In genomic region chr5:41844820-41845557, GRCm38 (mm10) we compare ENCODE assay signal across 8 mouse cellular contexts. TPM values are rescaled to one million over a fixed set of nuclear protein-coding genes. Genes with fewer than 3 reads are reported as not detected.
DNase-seq lines count a peak whose midpoint lies in the region; ATAC-seq and TF ChIP-seq lines count a peak whose summit lies in the region.

No protein-coding gene starts in this region.

- H3K4me1 ChIP-seq in heart, embryonic 15.5 days (replicated peaks): peaks cover 15% of the 10 kb centered on the region
- H3K4me1 ChIP-seq in kidney, postnatal 0 days (replicated peaks; ENCODE audit: insufficient read depth, low read length): 0 out of 2 replicates have a peak, but pooled peaks cover 5% of the 10 kb centered on the region

- H3K27me3 ChIP-seq in heart, embryonic 15.5 days: no peaks in the 10 kb centered on the region
- no peaks in the 10 kb centered on the region for H3K27me3 ChIP-seq in kidney, postnatal 0 days (ENCODE audit: insufficient read depth, low read length)

- TF ChIP-seq CTCF in kidney, postnatal 0 days (IDR thresholded peaks at IDR 0.05; ENCODE audit: low read depth): no peak

- H3K36me3 ChIP-seq in heart, embryonic 15.5 days: no peaks in the 10 kb centered on the region
- no peaks in the 10 kb centered on the region for H3K36me3 ChIP-seq in kidney, postnatal 0 days (ENCODE audit: insufficient read depth, low read length)

- peak overlapping the region; percentile 38; the same call in 1 of the 2 replicates for H3K9ac ChIP-seq in heart, embryonic 15.5 days
- peak overlapping the region; percentile 24; the same call in 1 of the 2 replicates for H3K9ac ChIP-seq in kidney, postnatal 0 days (ENCODE audit: low read depth, low read length)

- ATAC-seq in heart, embryonic 15.5 days (replicated peaks; ENCODE audit: insufficient number of reproducible peaks, insufficient read depth, low FRiP score, low read depth): peak; percentile 40
- ATAC-seq in kidney, postnatal 0 days (replicated peaks; ENCODE audit: low FRiP score, low read depth): peak; percentile 44

- peak; percentile 11 to 28 for DNase-seq in CD8-positive naive resting alpha-beta T cell, adult 2 months (ENCODE audit: low read depth in 2 of 2, low spot score in 2 of 2)
- peak; percentile 46 for DNase-seq in T-cell, adult 2 months (ENCODE audit: low spot score)
- peak; percentile 41 for DNase-seq in embryo, embryonic 11 days
- DNase-seq in kidney, postnatal 0 days (ENCODE audit: low spot score): peak; percentile 4
- DNase-seq in lung, postnatal 36 days: peak; percentile 54
- DNase-seq in spleen, postnatal 36 days (ENCODE audit: low spot score in 2 of 2): peak; percentile 25 to 39
- no peak for DNase-seq in right cerebral cortex, postnatal 36 days (ENCODE audit: low spot score in 2 of 2)

- H3K4me3 ChIP-seq in heart, embryonic 15.5 days: peak overlapping the region; percentile 91
- H3K4me3 ChIP-seq in kidney, postnatal 0 days (replicated peaks; ENCODE audit: low read depth, low read length): peak overlapping the region; percentile 97

- no peak overlapping the region for H3K27ac ChIP-seq in heart, embryonic 15.5 days
- H3K27ac ChIP-seq in kidney, postnatal 0 days: no peak overlapping the region

- peak overlapping the region; percentile 66 for H3K4me2 ChIP-seq in heart, embryonic 15.5 days
- H3K4me2 ChIP-seq in kidney, postnatal 0 days (ENCODE audit: low read length): peak overlapping the region; percentile 90

- no peaks in the 10 kb centered on the region for H3K9me3 ChIP-seq in heart, embryonic 15.5 days (replicated peaks)
- no peaks in the 10 kb centered on the region for H3K9me3 ChIP-seq in kidney, postnatal 0 days (replicated peaks; ENCODE audit: low read length)

- 24% methylated on average over 16 of the region's 16 CpGs for WGBS in heart, embryonic 15.5 days
- 17% methylated on average over 16 of the region's 16 CpGs for WGBS in kidney, postnatal 0 days

RNA-seq across cellular contexts. Expression of gene Bod1l, which starts 0.9 kb away (rescaled TPM):
- 13.8 and 14.6 TPM in 2 replicates for polyA plus RNA-seq in heart, embryonic 15.5 days (2015; fragmentation: Nextera tagmentation; extraction: Ambion mirVana)
- 21.1 and 22.6 TPM in 2 replicates for polyA plus RNA-seq in kidney, postnatal 0 days (2015; fragmentation: Nextera tagmentation; extraction: Ambion mirVana)

Comparison
In these comparisons a context has a peak if more than half of its experiments do, and no peak if none do; other contexts are left out.
1. DNase-seq: peak in CD8-positive naive resting alpha-beta T cell, adult 2 months (2 of 2), T-cell, adult 2 months (single experiment), embryo, embryonic 11 days (single experiment), kidney, postnatal 0 days (single experiment), lung, postnatal 36 days (single experiment) and spleen, postnatal 36 days (2 of 2); none in right cerebral cortex, postnatal 36 days (0 of 2).